Mouse (Mus musculus) megakaryocyte, embryonic 14.5 days (primary cell): ENCODE data around the gene Ttll11. TPM values are rescaled to one million over a fixed set of nuclear protein-coding genes. Genes with fewer than 3 reads are reported as not detected.

Experiments used
- H3K27me3 ChIP-seq: replicated peaks from 2 replicates; pipeline ENCODE3; 2012; ENCODE audit warnings: inconsistent platforms
- H3K36me3 ChIP-seq: replicated peaks from 2 replicates; pipeline ENCODE3; 2012; ENCODE audit warnings: low read length, inconsistent platforms, mixed read lengths
- H3K4me1 ChIP-seq: 2 replicates; pipeline ENCODE4 v1.6.1; 2012; ENCODE audit warnings: inconsistent platforms
- H3K4me3 ChIP-seq: replicated peaks from 2 replicates; pipeline ENCODE3; 2012; ENCODE audit warnings: moderate library complexity, mild to moderate bottlenecking, inconsistent platforms
- H3K9me3 ChIP-seq: 2 replicates; pipeline ENCODE4 v1.6.1; 2012; ENCODE audit warnings: inconsistent platforms
- FLI1 ChIP-seq: IDR thresholded peaks from 2 replicates; pipeline ENCODE4 v1.6.1; 2012; ENCODE audit warnings: low read length, inconsistent platforms, mixed read lengths
- GATA1 ChIP-seq: IDR thresholded peaks from 3 replicates; pipeline ENCODE4 v1.6.1; 2012; ENCODE audit warnings: mixed read lengths, low read length, inconsistent platforms, borderline replicate concordance
- polyA plus RNA-seq: library from polyadenylated mRNA; stranded (reverse); fragments of >175 nt; gene quantifications from 2 replicates; pipeline ENCODE4 v1.2.3, GENCODE M21; 2012; ENCODE audit warnings: low replicate concordance; ENCODE audit not compliant: insufficient read depth

The Ttll11 gene
- polyA plus RNA-seq, 1 experiment, result 64.8 TPM

DNA sequence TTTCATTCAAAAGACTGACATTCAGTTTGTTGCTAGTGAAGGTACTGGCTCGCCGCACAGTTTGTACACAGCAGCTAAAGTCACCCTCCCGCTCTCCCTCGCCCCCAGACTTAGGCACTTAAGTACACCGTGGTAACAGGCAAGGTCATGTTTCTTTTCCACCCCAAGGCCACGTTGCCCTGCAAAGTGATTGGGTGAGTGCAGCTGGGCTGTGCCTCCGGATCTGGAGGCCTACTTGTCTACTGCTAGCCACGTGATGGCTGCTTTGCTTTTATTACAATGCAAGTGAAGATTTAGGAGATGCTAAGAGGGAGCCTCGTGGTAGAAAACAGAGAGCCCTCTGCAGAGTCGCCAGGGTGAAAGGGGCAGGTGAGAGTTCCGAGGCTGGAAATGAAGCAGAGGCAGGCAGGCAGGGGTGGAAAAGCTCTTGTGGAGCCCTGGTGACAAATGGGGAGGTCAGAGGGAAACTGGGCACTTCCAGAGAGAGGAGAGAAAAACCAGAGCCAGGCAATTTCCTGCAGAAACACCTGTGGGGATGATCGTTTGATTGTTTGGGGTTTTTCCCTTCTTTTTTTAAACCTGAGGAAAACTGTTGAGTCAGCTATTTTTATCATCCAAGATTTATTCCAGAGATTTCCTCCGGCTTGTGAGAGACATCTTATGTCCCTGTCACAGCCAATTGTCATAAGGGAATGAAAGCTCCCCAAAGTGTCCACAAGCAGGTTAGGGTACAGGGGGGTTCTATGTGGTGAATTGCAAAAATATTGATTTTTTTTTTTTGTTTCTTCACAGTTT lies 135.6 kb downstream of the Ttll11 start:
- Histone ChIP-seq H3K27me3 (no peaks in the 10 kb centered on the region), H3K36me3 (peaks cover 94% of the 10 kb centered on the region), H3K4me3 (no peak overlapping the region), H3K9me3 (no peaks in the 10 kb centered on the region), H3K4me1 (peaks cover 95% of the 10 kb centered on the region)
- no peak for TF ChIP-seq FLI1
- no peak for TF ChIP-seq GATA1

GRCm38 (mm10) chr2:35842780-35843474 lies 136.8 kb downstream of the Ttll11 start:
- peaks cover 94% of the 10 kb centered on the region for H3K36me3 ChIP-seq
- peaks cover 98% of the 10 kb centered on the region for H3K4me1 ChIP-seq
- H3K9me3 ChIP-seq, result peaks cover 4% of the 10 kb centered on the region; the same call in 1 of the 2 replicates
- TF ChIP-seq FLI1, result no peak
- no peak for TF ChIP-seq GATA1
- no peaks in the 10 kb centered on the region for H3K27me3 ChIP-seq
- H3K4me3 ChIP-seq, result no peak overlapping the region

- H3K36me3 ChIP-seq, result peaks cover 94% of the 10 kb centered on the region
- TF ChIP-seq FLI1, result no peak
- TF ChIP-seq GATA1, result no peak
- H3K27me3 ChIP-seq, result no peaks in the 10 kb centered on the region
- peaks cover 93% of the 10 kb centered on the region for H3K4me1 ChIP-seq
- H3K9me3 ChIP-seq, result peaks cover 13% of the 10 kb centered on the region
- H3K4me3 ChIP-seq, result peak overlapping the region; percentile 1
Observed at GRCm38 (mm10) chr2:35841841-35842420, 137.8 kb downstream of the Ttll11 start.

GRCm38 (mm10) chr2:35840956-35841816 lies 138.5 kb downstream of the Ttll11 start:
- peaks cover 93% of the 10 kb centered on the region for H3K36me3 ChIP-seq
- TF ChIP-seq FLI1 (no peak), GATA1 (no peak)
- peak overlapping the region; percentile 1 for H3K4me3 ChIP-seq
- no peaks in the 10 kb centered on the region for H3K27me3 ChIP-seq
- peaks cover 86% of the 10 kb centered on the region for H3K4me1 ChIP-seq
- H3K9me3 ChIP-seq, result peaks cover 16% of the 10 kb centered on the region

- peaks cover 92% of the 10 kb centered on the region for H3K36me3 ChIP-seq
- no peaks in the 10 kb centered on the region for H3K27me3 ChIP-seq
- no peak for TF ChIP-seq GATA1
- TF ChIP-seq FLI1, result no peak
- peaks cover 16% of the 10 kb centered on the region for H3K9me3 ChIP-seq
- H3K4me3 ChIP-seq, result no peak overlapping the region
- peaks cover 84% of the 10 kb centered on the region for H3K4me1 ChIP-seq
Observed at GRCm38 (mm10) chr2:35838751-35839479, 140.8 kb downstream of the Ttll11 start.

GRCm38 (mm10) chr2:35834198-35834913 lies 145.4 kb downstream of the Ttll11 start:
- peaks cover 85% of the 10 kb centered on the region for H3K4me1 ChIP-seq
- no peaks in the 10 kb centered on the region for H3K27me3 ChIP-seq
- peaks cover 87% of the 10 kb centered on the region for H3K36me3 ChIP-seq
- no peak for TF ChIP-seq GATA1
- no peak for TF ChIP-seq FLI1
- H3K4me3 ChIP-seq, result peak overlapping the region; percentile 25
- H3K9me3 ChIP-seq, result peaks cover 16% of the 10 kb centered on the region

DNA sequence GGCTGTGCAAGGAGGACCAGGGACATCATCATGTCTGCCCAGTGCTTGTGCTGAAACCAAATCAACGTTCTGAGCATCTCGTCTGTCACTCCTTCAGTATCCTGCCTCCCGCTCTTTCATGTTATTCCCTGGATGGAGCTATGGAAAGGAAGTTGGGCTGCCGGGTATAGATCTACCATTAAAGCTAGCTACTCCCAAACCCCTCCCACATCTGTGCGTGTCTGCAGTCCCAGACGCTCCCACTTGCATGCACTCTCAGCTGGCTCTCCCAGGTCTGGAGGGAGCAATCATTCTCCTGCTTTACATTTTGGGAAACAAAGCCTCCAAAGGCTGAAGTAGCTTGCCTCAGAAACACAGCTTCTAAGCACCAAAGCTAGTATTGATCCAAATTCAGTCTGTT lies 146.2 kb downstream of the Ttll11 start:
- Histone ChIP-seq H3K9me3 (peaks cover 22% of the 10 kb centered on the region), H3K36me3 (peaks cover 87% of the 10 kb centered on the region), H3K4me1 (peaks cover 85% of the 10 kb centered on the region), H3K27me3 (no peaks in the 10 kb centered on the region), H3K4me3 (peak overlapping the region; percentile 69)
- TF ChIP-seq FLI1 (no peak), GATA1 (no peak)

DNA sequence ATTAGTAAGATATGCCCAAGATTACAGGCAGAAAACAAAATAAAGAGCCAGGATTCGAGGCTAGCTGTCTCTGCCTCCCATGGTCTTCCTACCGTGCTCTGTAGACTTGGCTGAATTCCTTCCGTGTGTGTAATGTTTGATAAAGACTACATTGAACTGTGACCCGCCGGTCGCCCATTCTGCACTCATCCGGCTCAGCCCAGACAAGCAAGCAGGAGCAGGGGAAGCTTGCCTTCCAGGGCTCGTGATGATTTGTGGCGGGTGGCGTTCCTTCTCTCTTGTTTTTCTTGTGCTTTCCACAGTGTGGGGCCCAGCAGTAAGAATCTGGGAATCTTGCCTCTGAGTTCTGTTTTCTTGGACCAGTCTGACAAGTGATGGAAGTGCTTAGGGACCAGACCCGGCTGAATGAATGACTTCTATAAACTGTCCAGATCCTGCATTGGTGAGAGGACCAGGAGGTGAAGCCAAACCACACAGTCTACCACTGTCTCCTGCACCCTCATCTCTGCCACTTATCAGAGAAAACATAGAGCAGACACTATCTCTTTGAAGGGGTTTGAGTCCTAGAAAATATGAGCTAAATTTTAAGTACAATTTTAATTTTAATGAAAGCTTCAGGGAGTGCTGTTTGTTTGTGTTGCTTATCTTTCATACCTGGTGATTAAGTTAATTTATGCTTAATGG lies 146.8 kb downstream of the Ttll11 start:
- no peak for TF ChIP-seq FLI1
- TF ChIP-seq GATA1, result no peak
- peaks cover 87% of the 10 kb centered on the region for H3K36me3 ChIP-seq
- H3K4me1 ChIP-seq, result peaks cover 85% of the 10 kb centered on the region
- H3K9me3 ChIP-seq, result peaks cover 23% of the 10 kb centered on the region
- H3K4me3 ChIP-seq, result peak overlapping the region; percentile 73
- H3K27me3 ChIP-seq, result no peaks in the 10 kb centered on the region
